Mouse (Mus musculus): ENCODE measurements around the gene Vstm2l.

Vstm2l gene

DNA sequence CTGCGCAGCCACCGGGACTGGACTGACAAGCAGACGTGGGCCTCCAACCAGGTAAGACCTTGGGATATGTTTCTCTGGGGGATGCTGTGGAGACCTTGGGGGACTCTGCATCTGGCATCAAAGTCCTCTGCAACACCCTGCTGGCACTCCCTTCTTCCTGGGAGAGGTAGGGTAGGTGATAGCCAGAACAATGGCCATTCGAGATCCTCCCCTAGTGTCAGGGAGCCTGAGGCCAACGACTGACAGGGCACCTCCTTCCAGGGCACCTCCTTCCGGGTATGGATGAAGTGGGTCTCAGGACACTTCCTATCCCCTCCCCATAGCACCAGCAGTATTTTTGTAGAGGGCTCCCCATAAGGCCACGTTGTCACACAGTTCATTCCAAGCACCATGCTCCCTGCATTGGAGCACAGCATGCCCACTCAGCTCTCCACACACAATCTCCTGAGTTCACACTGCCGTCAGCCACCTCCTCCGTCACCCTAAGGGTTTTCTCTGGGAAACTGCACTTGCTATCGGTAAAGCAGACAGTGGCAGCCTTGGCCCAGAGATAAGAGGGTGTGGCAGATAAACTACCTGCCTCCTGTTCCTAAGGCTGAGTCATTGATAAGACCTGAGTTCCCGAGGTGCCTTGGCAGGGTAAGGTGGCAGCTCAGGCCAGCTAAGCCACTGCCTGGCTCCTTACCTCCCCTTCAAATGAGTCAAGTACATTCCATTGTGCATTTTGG is 21.2 kb downstream of the Vstm2l start:
- no peak for DNase-seq

- DNase-seq: no peak
These were observed 22.2 kb downstream of the Vstm2l start for GRCm38 (mm10) chr2:157936676-157937075.

GRCm38 (mm10) chr2:157940586-157941185 is 26.2 kb downstream of the Vstm2l start:
- DNase-seq: no peak

- DNase-seq: peak; percentile 85
These were observed 29.2 kb downstream of the Vstm2l start for GRCm38 (mm10) chr2:157943514-157944155.

- DNase-seq: no peak
These were observed 29.9 kb downstream of the Vstm2l start for GRCm38 (mm10) chr2:157944156-157944893.

GRCm38 (mm10) chr2:157953978-157954377 is 39.5 kb downstream of the Vstm2l start:
- no peak for DNase-seq

DNA sequence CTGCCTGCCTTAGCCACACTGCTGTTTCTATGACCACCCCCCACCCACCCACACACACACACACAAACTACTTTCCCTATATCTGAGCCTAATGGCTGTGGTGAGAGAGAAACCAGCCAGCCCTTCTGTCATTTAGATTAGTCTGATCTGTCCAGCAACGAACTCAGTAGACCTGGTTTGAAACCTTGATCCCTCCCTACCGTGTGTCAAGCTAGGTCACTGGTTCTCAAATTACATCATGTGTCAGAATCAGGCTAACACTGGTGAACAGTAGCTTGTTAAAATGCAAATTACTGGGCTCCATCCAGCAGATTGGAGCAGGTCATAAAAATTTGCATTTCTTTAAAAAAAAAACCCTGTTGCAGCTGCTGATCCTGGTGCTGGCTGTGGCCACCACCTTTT is 43.3 kb downstream of the Vstm2l start:
- no peak for DNase-seq

DNA sequence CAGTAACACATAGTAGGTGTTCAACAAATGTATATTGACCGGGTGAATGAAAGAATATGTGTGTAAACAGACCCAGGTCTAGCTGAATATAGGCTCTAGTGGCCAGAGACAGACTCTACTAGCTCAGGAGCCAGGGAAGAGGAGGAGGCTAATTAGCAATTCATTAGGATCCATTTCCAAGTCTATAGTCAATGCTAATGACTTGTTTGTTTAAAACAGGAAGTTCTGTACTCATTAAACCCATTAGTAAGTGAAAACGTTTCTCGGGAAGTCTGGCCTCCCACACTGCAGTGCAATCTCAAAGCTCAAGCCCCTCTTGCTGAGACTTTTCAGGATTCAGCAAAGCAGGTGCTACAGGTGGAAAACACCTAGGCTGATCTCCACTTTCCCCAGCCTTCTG is 53.4 kb downstream of the Vstm2l start:
- DNase-seq: no peak

DNA sequence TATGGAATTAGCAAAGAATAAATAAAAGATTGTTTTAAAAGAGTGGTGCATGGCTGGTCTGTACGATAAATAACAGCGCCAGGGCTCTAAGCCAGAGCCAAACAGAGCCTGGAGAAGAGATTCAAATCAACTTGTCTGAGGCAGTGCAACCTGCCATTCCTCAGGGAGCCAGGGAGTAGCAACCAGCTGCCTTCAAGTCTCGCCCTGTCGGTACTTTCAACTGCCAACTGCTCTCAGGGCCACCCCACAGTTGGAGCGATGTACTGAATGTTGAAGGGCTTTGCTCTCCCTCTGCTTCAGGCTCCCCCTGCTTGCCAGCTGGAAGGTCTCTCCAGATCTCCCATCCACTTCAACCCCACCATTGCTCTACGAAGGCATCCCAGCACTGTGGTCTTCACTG is 55.7 kb downstream of the Vstm2l start:
- DNase-seq: no peak

DNA sequence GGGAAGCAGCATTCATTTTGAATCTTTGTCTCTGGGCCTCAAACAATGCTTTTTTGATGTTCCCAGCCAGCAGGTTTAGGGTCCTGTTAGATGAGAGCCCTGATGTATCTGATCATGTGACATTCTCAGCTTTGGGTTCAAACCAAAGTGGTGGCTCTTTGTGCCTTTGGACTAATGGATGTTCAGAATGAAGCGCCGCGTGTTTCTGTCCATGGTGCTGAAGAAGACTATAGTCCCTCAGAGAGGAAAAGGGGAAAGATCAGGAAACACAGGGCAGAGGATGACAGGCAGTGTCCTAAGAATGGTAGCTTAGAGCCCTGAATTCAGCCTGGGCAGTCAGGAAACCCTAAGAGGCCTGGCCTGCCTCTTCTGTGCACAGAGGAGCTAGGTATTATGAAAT is 56.2 kb downstream of the Vstm2l start:
- peak; percentile 59 for DNase-seq

GRCm38 (mm10) chr2:157974604-157975501 is 60.4 kb downstream of the Vstm2l start:
- DNase-seq: no peak

- DNase-seq: no peak
These were observed 61.1 kb downstream of the Vstm2l start for GRCm38 (mm10) chr2:157975595-157975994.

DNA sequence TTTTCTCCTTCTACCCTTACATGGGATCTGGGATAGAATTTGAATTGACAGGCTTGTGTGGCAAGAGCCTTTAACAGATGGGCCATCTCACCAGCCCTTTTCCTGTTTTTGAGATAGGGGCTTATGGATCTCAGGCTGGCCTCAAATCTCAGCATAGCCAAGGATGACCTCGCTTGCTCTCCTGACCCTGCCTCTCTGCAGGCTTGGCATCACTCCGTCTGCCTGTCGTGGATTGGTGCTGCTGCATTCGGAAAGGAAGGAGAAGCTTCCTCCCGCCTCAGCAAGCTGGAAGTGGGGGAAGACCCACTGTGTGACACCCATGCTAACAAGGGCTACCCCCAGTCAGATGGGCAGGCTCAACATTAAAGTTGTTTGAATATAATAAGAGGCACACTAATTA is 64.8 kb downstream of the Vstm2l start:
- no peak for DNase-seq

DNA sequence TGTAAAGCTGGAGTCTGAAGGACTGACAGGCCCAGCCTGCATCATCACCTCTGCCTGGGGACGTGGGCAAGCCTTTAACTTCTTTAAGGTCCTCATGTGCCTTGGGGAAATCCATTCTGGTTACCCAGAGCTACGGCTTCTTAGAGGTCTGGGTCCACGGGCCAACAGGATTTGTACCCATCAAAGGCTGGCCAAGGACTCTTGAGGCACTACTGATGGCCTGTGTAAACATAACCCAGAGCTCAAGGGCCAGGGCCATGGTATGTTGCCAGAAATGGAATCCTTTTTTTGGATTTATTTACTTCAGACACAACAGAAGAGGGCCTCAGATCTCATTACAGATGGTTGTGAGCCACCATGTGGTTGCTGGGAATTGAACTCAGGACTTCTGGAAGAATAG is 68.3 kb downstream of the Vstm2l start:
- DNase-seq: peak; percentile 71

GRCm38 (mm10) chr2:157983276-157983675 is 68.8 kb downstream of the Vstm2l start:
- no peak for DNase-seq

- no peak for DNase-seq
These were observed 71.2 kb downstream of the Vstm2l start for GRCm38 (mm10) chr2:157985611-157986010.

- no peak for DNase-seq
These were observed 71.8 kb downstream of the Vstm2l start for GRCm38 (mm10) chr2:157986235-157986634.

GRCm38 (mm10) chr2:157988416-157989190 is 74.2 kb downstream of the Vstm2l start:
- DNase-seq: no peak

DNA sequence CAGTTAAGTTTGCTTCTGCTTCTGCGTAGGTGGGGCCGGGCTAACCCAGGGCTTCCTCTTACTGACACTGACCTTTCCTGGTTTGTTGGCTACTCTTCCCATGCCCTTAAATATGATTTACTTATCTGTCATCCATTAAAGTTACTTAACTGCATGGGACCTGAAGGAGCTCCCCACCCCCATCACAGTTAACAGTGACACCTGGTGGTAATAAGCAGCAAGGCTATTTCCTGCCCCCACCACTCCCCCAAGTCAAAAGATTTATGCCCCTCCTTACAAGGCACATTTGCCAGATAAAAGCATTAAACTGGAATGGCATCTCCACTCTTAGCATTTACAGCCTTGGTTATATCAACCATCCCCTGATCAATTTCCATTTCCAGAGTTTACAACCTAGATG is 75.5 kb downstream of the Vstm2l start:
- DNase-seq: peak; percentile 15

- DNase-seq: peak; percentile 11
These were observed 76.6 kb downstream of the Vstm2l start for GRCm38 (mm10) chr2:157991026-157991425.

- no peak for DNase-seq
These were observed 78.0 kb downstream of the Vstm2l start for GRCm38 (mm10) chr2:157992501-157992900.
